Mouse (Mus musculus) stomach, embryonic 16.5 days (tissue): ENCODE results near the gene Bpgm. TPM values are rescaled to one million over a fixed set of nuclear protein-coding genes. Genes with fewer than 3 reads are reported as not detected.

Experiments used
- ATAC-seq: fragments of 200-750 bp; cut with Nextera tagmentation; 2 replicates; pipeline ENCODE4 v1.8.0; 2017; ENCODE audit warnings: moderate number of reproducible peaks, moderate TSS enrichment; ENCODE audit not compliant: insufficient read depth, low FRiP score
- H3K27ac ChIP-seq: fragments of 300-500 bp; sonication (generic); 2 replicates; pipeline ENCODE4 v1.5.1; 2014; ENCODE audit warnings: low read length
- H3K27me3 ChIP-seq: fragments of 300-500 bp; sonication (generic); 2 replicates; pipeline ENCODE4 v1.6.1; 2014; ENCODE audit warnings: low read length, control low read depth, mixed read lengths; ENCODE audit not compliant: control insufficient read depth, insufficient read depth
- H3K36me3 ChIP-seq: fragments of 300-500 bp; sonication (generic); 2 replicates; pipeline ENCODE4 v1.6.1; 2014; ENCODE audit warnings: low read length; ENCODE audit not compliant: control insufficient read depth, insufficient read depth
- H3K4me1 ChIP-seq: fragments of 300-500 bp; sonication (generic); 2 replicates; pipeline ENCODE4 v1.6.1; 2014; ENCODE audit warnings: low read length, control low read depth, mixed read lengths; ENCODE audit not compliant: control insufficient read depth, insufficient read depth
- H3K4me2 ChIP-seq: fragments of 300-500 bp; sonication (generic); 2 replicates; pipeline ENCODE4 v1.6.1; 2014; ENCODE audit warnings: low read depth, low read length, mixed read lengths
- H3K4me3 ChIP-seq: fragments of 300-500 bp; sonication (generic); replicated peaks from 2 replicates; pipeline ENCODE4 v1.5.1; 2014; ENCODE audit warnings: mild to moderate bottlenecking, low read length
- H3K9ac ChIP-seq: fragments of 300-500 bp; sonication (generic); 2 replicates; pipeline ENCODE4 v1.6.1; 2014; ENCODE audit warnings: low read length
- H3K9me3 ChIP-seq: fragments of 300-500 bp; sonication (generic); replicated peaks from 2 replicates; pipeline ENCODE4 v1.6.1; 2016; ENCODE audit warnings: low read length, control low read depth; ENCODE audit not compliant: control insufficient read depth
- WGBS: fragments of 180-500 bp; shearing (Covaris S2); extraction: QIAGEN DNeasy Blood & Tissue Kit; methylation state at CpG from one replicate; pipeline ENCODE4 v1.1.7; 2014; 5-methylcytosine and 5-hydroxymethylcytosine counted together
- polyA plus RNA-seq: library from polyadenylated mRNA; unstranded; fragments of >200 nt; fragmentation: Nextera tagmentation; extraction: Ambion mirVana; gene quantifications from 2 replicates; pipeline ENCODE4 v1.2.1, GENCODE M21; 2015

The Bpgm gene
- polyA plus RNA-seq, 1 experiment from 2014 or later: 44.1 TPM

DNA sequence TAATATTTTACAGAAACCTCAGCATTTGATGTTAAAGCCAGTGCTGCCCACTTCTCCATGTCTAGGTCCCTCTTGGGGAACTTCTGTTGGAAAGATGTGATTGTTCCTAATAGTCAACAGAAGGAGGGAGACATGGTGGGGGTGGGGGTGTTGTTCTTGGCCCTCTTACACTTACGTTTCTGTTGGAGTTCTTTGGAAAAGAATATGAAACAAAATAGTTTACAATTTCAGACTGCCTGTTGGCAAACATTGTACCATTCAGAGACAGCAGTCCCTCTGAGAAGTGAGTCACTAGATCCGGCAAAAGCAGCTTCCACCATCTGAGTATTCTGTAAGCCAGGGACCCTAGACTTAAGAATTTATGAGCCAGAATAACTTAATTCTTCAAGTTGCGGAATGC is 54.0 kb downstream of the Bpgm start:
- Histone ChIP-seq H3K4me1 (0 out of 2 replicates have a peak, but pooled peaks cover 9% of the 10 kb centered on the region), H3K4me3 (no peak overlapping the region), H3K27ac (no peak overlapping the region), H3K9ac (no peak overlapping the region), H3K36me3 (no peaks in the 10 kb centered on the region), H3K9me3 (no peaks in the 10 kb centered on the region), H3K4me2 (no peak overlapping the region), H3K27me3 (no peaks in the 10 kb centered on the region)
- WGBS: 63% methylated on average over 3 of the region's 3 CpGs
- ATAC-seq: no peak

DNA sequence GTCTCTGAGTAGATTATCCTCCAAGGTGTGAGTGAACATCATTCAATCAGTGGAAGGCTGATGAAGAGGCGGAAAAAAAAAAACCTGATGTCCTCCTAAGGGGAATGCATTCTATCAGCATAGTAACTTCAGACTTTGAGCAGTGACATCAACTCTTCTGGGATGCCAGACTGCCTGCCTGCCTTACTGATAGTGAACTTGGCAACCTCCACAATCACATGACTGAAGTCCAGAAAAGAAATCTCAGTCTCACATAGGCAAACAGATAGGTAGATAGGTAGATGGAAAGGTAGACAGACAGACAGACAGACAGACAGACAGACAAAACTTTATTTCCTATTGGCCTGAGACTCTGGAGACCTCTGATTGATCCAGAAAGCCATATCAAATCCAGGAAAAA is 57.0 kb downstream of the Bpgm start:
- Histone ChIP-seq H3K4me3 (no peak overlapping the region), H3K36me3 (no peaks in the 10 kb centered on the region), H3K27ac (no peak overlapping the region), H3K27me3 (no peaks in the 10 kb centered on the region), H3K9me3 (no peaks in the 10 kb centered on the region), H3K4me2 (no peak overlapping the region), H3K9ac (no peak overlapping the region), H3K4me1 (0 out of 2 replicates have a peak, but pooled peaks cover 4% of the 10 kb centered on the region)
- ATAC-seq: no peak
- 89% methylated on average over 1 of the region's 1 CpGs for WGBS

DNA sequence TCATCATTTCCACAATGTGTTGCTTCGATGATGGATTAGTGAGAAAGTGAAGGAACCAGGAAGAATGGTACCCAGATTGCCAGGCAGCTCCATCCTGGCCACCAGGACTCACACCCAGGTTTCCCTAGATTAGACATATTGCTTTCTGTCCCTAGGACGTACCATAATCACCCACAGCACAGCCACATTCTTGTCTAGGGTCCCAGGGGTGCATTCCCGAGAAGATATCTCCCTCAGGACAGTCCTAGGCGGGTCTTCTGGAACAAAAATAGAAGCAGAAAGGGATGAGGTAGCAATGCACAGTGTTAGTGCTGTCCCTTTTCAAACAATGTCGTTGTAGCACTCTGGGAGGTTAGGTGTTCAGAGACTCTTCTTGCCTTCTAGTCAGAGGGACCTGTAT is 57.9 kb downstream of the Bpgm start:
- WGBS: 69% methylated on average over 5 of the region's 5 CpGs
- no peak overlapping the region for H3K4me3 ChIP-seq
- H3K27ac ChIP-seq: no peak overlapping the region
- no peaks in the 10 kb centered on the region for H3K4me1 ChIP-seq
- ATAC-seq: no peak
- H3K27me3 ChIP-seq: no peaks in the 10 kb centered on the region
- no peak overlapping the region for H3K4me2 ChIP-seq
- H3K36me3 ChIP-seq: no peaks in the 10 kb centered on the region
- H3K9me3 ChIP-seq: no peaks in the 10 kb centered on the region
- H3K9ac ChIP-seq: no peak overlapping the region

DNA sequence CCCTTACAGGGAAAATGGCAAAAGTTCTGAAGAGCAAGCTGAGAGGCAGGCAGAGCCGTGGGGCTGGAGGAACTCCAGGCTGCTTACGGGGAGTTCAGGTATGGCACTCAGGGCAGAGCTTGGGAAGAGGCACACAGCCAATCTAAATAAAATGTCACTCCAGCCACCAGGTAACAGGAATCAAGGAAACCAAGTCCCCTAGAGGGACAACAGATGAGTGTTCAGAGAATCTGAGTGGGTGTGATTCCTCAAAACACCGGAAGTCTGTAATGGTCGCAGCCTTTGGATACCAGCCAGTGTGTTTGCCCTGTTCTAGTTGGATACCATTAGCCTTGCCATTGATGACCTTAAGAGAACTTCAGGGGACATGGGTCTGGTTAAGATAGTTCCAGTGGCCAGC is 66.9 kb downstream of the Bpgm start:
- H3K27me3 ChIP-seq: no peaks in the 10 kb centered on the region
- peak overlapping the region; percentile 38; the same call in 1 of the 2 replicates for H3K4me2 ChIP-seq
- peaks cover 13% of the 10 kb centered on the region for H3K4me1 ChIP-seq
- ATAC-seq: no peak
- H3K9ac ChIP-seq: 0 out of 2 replicates have a peak overlapping the region, but pooled peaks have one; percentile 5
- no peak overlapping the region for H3K4me3 ChIP-seq
- WGBS: 47% methylated on average over 4 of the region's 4 CpGs
- H3K27ac ChIP-seq: no peak overlapping the region
- no peaks in the 10 kb centered on the region for H3K9me3 ChIP-seq
- H3K36me3 ChIP-seq: no peaks in the 10 kb centered on the region

DNA sequence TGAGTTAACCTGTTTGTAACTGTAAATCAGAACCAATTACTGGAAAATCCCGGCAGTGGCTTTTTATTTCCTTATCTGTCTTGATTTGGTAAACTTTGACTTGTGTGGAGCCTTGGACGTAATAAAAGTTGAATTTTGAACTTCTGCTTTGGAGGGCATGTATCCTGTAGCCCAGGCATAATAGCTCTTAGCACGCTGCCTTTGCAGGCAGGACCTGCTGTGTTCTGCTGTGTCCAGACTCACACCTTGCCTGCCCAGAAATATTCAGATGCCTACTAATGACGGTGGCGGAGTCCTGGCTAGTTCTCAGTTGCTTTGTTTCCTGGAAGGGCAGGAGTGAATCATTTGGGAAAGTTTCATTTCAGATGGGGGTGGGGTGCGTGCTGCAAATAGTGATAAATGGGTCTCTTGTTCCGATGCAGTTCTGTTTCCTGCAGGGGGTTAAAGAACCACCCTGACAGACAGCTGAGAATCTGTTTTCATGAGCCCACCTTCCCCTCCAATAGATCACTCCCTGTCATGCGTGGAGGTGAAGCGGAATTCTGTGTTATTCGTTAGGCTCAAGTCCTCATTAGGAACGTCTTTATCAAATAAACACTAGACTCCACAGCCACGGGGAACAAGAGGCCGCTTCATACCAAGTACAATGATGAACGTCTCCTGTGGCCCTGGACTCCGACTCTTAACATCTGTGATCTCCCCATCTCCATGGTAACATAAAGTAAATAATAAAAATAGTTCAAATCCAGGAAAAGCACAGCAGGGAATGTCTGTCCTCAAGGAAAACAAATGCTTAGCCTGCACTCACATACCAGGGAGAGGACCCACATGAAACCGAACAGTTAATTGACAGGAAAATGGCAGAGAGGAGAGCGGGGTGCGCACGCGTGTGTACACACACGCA is 67.5 kb downstream of the Bpgm start:
- Histone ChIP-seq H3K4me1 (peaks cover 13% of the 10 kb centered on the region), H3K27ac (no peak overlapping the region), H3K9ac (0 out of 2 replicates have a peak overlapping the region, but pooled peaks have one; percentile 5), H3K4me2 (peak overlapping the region; percentile 38), H3K27me3 (no peaks in the 10 kb centered on the region), H3K4me3 (no peak overlapping the region), H3K9me3 (no peaks in the 10 kb centered on the region), H3K36me3 (no peaks in the 10 kb centered on the region)
- ATAC-seq: peak; percentile 41; the same call in 1 of the 2 replicates
- WGBS: 29% methylated on average over 21 of the region's 21 CpGs

DNA sequence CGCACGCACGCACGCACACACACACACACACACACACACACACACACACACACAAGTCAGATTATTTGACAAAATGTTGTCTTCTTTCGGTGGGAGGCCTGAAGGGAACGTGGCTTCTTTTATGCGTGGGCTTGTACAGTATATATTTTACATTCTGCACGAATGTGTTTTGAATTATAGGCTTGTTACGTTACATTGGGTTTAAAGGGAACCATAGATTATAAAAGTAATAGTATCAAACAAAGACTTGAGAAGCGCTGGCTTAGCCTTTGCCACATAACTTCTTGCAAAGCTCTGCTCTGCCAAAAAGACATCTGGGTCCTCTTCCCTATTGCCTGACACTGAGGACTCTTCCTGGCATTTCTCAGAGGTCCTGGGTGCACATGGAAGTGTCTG is 68.2 kb downstream of the Bpgm start:
- 53% methylated on average over 10 of the region's 10 CpGs for WGBS
- H3K4me3 ChIP-seq: no peak overlapping the region
- no peak overlapping the region for H3K9ac ChIP-seq
- no peaks in the 10 kb centered on the region for H3K9me3 ChIP-seq
- no peak overlapping the region for H3K27ac ChIP-seq
- ATAC-seq: no peak
- no peaks in the 10 kb centered on the region for H3K27me3 ChIP-seq
- H3K4me2 ChIP-seq: no peak overlapping the region
- no peaks in the 10 kb centered on the region for H3K36me3 ChIP-seq
- peaks cover 13% of the 10 kb centered on the region for H3K4me1 ChIP-seq

DNA sequence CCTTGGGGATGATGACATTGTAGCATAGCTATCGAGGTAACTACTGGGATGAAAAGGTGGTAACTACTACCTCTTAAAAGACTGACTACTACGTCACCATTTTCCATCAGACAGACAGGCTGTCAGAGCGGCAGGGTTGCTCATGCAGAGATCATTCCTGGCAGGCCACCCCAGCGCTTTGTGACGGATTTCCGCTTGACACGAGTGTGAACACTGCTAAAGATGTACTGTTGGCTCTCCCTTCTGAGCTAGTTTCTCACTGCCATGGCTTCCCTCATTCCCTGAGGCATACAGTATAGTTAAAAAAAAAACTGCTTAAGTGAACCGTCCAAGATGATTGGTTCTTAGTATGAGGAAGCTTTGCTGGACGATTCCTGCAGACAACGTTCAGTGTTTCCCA is 69.3 kb downstream of the Bpgm start:
- no peak overlapping the region for H3K4me2 ChIP-seq
- H3K4me3 ChIP-seq: no peak overlapping the region
- no peak for ATAC-seq
- H3K27me3 ChIP-seq: no peaks in the 10 kb centered on the region
- no peaks in the 10 kb centered on the region for H3K9me3 ChIP-seq
- 73% methylated on average over 10 of the region's 10 CpGs for WGBS
- peak overlapping the region; percentile 26; the same call in 1 of the 2 replicates for H3K27ac ChIP-seq
- no peak overlapping the region for H3K9ac ChIP-seq
- no peaks in the 10 kb centered on the region for H3K36me3 ChIP-seq
- peaks cover 13% of the 10 kb centered on the region for H3K4me1 ChIP-seq

DNA sequence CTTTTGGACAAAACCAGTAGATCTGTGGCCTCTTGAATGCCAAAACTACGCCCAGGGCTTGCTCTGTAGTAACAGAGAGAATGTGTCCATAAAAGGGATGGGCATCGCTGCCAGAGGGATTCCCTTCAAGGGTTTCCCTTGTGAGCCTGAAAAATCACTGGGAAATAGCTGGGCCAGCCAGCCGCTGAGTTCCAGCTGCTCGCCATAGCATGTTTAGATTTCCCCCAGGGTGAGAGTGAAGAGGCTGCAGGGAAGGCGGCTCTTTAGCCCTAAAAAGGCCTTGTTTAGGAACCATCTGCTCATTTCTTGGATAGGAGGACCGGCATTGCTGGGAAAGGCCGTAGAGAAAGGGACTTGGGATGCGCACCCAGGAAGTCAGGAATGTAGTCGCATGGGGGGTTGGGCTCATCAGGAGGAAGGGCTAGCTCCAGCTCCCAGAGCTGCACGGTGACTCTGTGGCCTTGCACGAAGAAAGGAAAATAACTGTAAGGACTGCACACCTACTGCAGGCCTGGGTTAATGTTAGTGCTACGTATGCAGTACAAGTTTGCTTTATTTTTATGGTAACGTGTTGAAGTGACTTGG is 72.5 kb downstream of the Bpgm start:
- Histone ChIP-seq H3K4me1 (peaks cover 5% of the 10 kb centered on the region), H3K9ac (no peak overlapping the region), H3K27ac (peak overlapping the region; percentile 85), H3K27me3 (no peaks in the 10 kb centered on the region), H3K4me2 (no peak overlapping the region), H3K9me3 (0 out of 2 replicates have a peak, but pooled peaks cover 4% of the 10 kb centered on the region), H3K36me3 (no peaks in the 10 kb centered on the region), H3K4me3 (no peak overlapping the region)
- peak; percentile 58 for ATAC-seq
- 40% methylated on average over 13 of the region's 13 CpGs for WGBS

DNA sequence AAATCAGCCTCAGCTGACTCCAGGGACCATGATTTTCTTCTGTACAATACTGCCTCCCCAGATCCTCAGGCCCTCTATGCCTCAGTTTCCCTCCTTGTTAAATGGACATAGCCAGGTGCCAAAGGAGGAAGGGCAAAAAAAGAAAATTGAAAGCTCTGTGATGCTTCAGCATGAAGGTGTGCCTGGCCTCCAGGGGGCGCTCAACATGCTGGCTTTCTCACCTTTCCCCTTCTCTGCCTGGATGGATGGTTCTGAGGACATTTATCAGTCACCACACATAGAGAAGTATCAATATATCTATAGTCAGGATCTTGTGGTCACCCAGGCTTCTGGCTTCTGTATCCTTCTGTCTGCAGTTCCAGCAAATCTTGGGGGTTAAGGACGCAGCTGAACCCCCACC is 73.0 kb downstream of the Bpgm start:
- Histone ChIP-seq H3K4me1 (peaks cover under 1% of the 10 kb centered on the region; the same call in 1 of the 2 replicates), H3K9me3 (0 out of 2 replicates have a peak, but pooled peaks cover 4% of the 10 kb centered on the region), H3K4me3 (no peak overlapping the region), H3K27ac (peak overlapping the region; percentile 85), H3K4me2 (no peak overlapping the region), H3K9ac (no peak overlapping the region), H3K36me3 (no peaks in the 10 kb centered on the region), H3K27me3 (no peaks in the 10 kb centered on the region)
- WGBS: 47% methylated on average over 2 of the region's 2 CpGs
- ATAC-seq: no peak
